Mouse (Mus musculus) lung, postnatal 36 days (tissue): ENCODE measurements around the gene Gm45208.

Source experiments
- DNase-seq: peaks from one replicate; pipeline ENCODE4 v3.0.0; 2022; ENCODE audit warnings: mixed read lengths

Gm45208 gene

DNA sequence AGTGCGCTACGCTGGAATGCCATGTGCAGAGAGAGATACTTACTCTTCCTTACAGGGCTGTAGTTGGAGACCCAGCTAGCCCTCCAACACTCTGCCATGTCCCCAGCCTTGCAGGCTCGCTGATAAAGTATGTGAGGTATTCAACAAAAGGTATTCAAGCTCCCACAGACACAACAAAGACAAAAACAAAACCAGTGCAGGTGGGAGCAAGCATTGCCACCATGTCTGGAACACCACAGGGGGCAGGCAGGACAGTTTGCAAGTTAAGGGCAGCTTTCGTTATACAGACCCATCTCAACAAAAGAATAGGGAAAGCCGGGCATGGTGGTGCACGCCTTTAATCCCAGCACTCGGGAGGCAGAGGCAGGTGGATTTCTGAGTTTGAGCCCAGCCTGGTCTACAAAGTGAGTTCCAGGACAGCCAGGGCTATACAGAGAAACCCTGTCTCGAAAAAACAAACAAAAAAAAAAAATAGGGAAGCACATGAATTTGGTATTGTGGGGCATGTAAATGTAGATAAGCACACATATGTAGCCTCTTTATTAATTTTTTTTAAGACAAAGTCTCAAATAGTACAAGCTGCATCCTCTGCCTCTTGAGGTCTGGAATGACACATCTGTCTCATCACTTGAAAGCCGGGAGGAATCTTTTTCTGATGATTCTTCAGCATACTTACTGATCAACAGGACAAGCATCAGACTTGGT lies 53.6 kb downstream of the Gm45208 start:
- no peak for DNase-seq

DNA sequence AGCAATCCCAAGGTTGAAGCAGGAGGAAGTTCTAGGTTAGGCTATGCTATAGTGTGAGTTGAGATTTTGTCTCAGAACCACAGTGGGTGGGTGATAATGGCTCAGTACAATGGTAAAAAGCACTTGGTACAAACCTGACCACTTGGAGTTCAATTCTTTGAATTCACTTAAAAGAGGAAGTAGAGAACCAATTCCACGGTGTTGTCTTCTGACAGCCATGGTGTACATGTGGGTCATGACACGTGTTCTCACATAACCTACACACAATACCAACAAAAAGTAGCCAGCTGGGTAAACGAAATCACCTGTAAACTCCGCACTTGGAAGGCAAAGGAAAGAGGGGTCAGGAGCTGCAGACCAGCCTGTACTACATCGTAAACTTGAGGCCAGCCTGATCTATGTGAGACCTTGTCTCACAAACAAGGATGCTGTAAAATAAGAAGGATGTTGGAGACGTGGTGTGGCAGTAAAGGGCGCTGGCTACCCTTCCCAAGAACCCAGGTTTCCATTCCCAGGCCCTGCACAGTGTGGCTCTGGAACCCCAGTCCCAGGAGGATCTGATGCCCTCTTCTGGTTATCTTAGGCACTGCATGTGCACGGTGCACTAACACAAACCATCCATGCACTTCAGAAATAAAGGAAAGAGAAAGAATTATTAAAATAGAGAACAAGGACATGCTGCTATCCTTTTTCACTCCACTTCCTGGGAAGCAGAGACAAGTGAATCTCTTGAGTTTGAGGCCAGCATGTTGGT lies 54.5 kb downstream of the Gm45208 start:
- DNase-seq: peak; percentile 73

DNA sequence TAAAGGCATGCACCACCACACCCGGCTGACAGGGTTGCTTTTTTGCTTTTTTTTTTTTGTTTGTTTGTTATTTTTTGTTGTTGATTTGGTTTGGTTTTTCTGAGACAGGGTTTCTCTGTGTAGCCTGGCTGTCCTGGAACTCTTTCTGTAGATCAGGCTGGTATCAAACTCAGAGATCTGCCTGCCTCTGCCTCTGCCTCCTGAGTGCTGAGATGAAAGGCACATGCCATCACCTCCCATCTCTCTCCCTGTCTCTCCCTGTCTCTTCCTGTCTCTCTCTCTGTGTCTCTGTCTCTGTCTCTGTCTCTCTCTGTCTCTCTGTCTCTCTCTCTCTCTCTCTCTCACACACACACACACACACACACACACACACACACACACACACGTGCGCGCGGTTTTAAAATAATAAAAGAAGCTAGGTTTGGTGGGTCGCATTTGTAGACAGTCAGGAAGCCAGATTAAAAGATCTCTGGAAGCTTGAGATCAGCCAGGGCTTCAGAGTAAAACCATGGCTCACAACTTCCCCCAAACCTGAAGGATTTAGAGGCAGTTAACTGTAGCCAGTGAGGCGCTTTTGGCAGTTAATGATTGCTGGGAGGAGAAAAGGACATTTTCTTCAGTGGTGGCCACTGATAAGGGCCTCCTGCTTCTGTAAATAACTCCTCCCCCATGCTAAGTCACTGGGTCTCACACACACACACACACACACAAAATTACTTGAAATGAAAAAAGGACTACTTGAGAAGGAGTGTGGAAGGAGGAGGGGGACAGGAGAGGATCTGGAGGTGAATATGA lies 56.6 kb downstream of the Gm45208 start:
- no peak for DNase-seq

- no peak for DNase-seq
These were observed 57.2 kb downstream of the Gm45208 start for GRCm38 (mm10) chrX:7779294-7779693.
